Mouse (Mus musculus) intestine, embryonic 15.5 days (tissue): ENCODE measurements around the gene Scg3. TPM values are rescaled to one million over a fixed set of nuclear protein-coding genes. Genes with fewer than 3 reads are reported as not detected.
"Not testable (repeated sequence)": the region's sequence is repeated elsewhere in the genome, so short reads cannot be mapped to it uniquely, and the experiment has no call there.

Source experiments
- ATAC-seq: fragments of 200-750 bp; cut with Nextera tagmentation; 2 replicates; pipeline ENCODE4 v1.8.0; 2017; ENCODE audit warnings: moderate TSS enrichment, moderate library complexity
- H3K27ac ChIP-seq: fragments of 300-500 bp; sonication (generic); 2 replicates; pipeline ENCODE4 v1.5.1; 2015; ENCODE audit warnings: mild to moderate bottlenecking, inconsistent platforms
- H3K27me3 ChIP-seq: fragments of 300-500 bp; sonication (generic); replicated peaks from 2 replicates; pipeline ENCODE4 v1.6.1; 2015; ENCODE audit warnings: inconsistent platforms
- H3K36me3 ChIP-seq: fragments of 300-500 bp; sonication (generic); 2 replicates; pipeline ENCODE4 v1.6.1; 2015; ENCODE audit warnings: inconsistent platforms
- H3K4me1 ChIP-seq: fragments of 300-500 bp; sonication (generic); replicated peaks from 2 replicates; pipeline ENCODE4 v1.6.1; 2015; ENCODE audit warnings: inconsistent platforms
- H3K4me2 ChIP-seq: fragments of 300-500 bp; sonication (generic); replicated peaks from 2 replicates; pipeline ENCODE4 v1.6.1; 2015; ENCODE audit warnings: mild to moderate bottlenecking, inconsistent platforms
- H3K4me3 ChIP-seq: fragments of 300-500 bp; sonication (generic); replicated peaks from 2 replicates; pipeline ENCODE4 v1.5.1; 2015; ENCODE audit warnings: inconsistent platforms
- H3K9ac ChIP-seq: fragments of 300-500 bp; sonication (generic); 2 replicates; pipeline ENCODE4 v1.6.1; 2015; ENCODE audit warnings: inconsistent platforms
- H3K9me3 ChIP-seq: fragments of 300-500 bp; sonication (generic); 2 replicates; pipeline ENCODE4 v1.6.1; 2016; ENCODE audit warnings: inconsistent platforms
- WGBS: fragments of 180-500 bp; shearing (Covaris S2); methylation state at CpG from one replicate; pipeline ENCODE4 v1.1.7; 2015; 5-methylcytosine and 5-hydroxymethylcytosine counted together
- polyA plus RNA-seq: library from polyadenylated mRNA; unstranded; fragments of >200 nt; fragmentation: Nextera tagmentation; extraction: Ambion mirVana; gene quantifications from 2 replicates; pipeline ENCODE4 v1.2.1, GENCODE M21; 2015

Gene Scg3
- polyA plus RNA-seq, 1 experiment from 2014 or later = 9.5 TPM

DNA sequence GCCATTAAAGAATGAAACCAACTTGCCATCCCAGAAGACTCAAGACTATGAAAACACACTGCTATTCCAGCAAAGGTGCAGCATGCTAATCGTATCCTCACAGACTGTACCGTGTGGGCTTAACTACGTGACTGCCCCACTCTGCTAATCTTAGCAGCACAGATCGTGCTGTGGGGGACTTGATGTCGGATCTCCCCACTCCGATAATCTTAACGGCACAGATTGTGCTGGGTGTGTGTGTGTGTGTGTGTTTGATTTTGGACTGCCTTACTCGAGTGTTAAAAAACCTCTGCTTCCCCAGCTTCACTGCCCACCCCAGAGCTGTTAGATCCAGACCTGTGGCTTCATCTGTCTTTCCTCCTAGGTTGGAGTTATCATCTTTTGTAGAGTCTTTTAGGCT is 22.9 kb downstream of the Scg3 start:
- no peak for ATAC-seq
- Histone ChIP-seq H3K9me3 (no peaks in the 10 kb centered on the region), H3K9ac (no peak overlapping the region), H3K4me2 (no peak overlapping the region), H3K36me3 (no peaks in the 10 kb centered on the region), H3K4me3 (no peak overlapping the region), H3K4me1 (no peaks in the 10 kb centered on the region), H3K27me3 (no peaks in the 10 kb centered on the region), H3K27ac (no peak overlapping the region)
- WGBS = 90% methylated on average over 8 of the region's 8 CpGs

DNA sequence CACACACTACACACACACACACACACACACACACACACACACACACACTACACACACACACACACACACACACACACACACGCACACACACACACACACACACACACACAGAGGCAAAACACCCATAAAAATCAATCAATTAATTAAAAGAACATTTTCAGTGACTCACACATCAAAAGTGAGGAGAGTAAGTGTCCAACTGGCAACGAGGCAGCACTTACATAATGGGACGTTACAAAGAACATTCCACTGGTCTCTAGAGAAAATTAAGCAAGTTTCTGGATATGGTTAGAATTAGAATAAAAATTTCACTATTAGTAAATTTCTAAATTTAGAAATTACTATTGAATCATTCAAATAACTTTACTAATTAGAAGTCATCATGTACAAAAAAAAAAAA is 27.4 kb downstream of the Scg3 start:
- not testable (repeated sequence) for H3K9me3 ChIP-seq, H3K4me3 ChIP-seq, ATAC-seq, H3K36me3 ChIP-seq, H3K27me3 ChIP-seq, H3K4me2 ChIP-seq, H3K9ac ChIP-seq, H3K4me1 ChIP-seq, H3K27ac ChIP-seq
- WGBS = 77% methylated on average over 3 of the region's 3 CpGs

DNA sequence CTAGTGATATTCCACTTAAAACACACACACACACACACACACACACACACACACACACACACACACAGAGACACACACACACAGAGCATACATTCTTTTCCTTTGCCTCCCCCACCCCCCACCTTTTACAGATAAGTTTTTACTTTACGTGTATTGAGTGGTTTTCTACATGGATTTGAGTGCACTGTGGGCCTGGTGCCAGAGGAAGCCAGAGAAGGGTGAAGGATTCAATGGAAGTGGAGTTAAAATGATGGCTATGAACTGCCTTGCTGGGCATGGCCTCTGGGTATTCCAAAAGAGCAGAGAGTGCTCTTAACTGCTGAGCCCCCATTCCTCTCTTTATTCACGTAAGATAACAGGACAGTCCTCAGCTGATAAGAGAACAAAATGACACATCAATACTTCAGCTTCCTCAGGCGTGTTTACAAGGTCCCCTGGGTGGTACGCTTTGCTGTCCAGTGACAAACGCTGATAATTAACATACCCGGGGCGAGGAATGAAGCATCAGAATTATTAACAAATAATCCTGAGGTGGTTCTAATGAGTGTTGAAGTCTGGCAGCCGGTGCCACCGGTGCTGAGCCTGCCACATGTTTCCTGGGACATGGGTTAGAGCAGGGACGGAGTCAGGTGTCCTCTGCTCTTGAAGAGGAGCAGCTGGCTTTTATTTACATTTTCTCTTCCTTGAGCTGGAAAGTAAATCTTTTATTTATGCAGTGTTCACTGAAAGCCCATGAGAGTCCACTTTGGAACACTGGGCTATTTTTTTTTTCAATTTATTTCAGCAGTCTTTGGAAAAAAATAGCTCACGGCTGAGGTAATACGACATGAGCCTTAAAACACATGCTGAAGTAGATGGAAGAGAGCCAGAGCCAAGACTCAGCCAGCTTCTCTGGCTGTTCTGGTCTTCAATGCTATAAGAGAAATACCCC is 29.6 kb downstream of the Scg3 start:
- Histone ChIP-seq H3K36me3 (no peaks in the 10 kb centered on the region), H3K4me2 (no peak overlapping the region), H3K27me3 (no peaks in the 10 kb centered on the region), H3K4me3 (no peak overlapping the region), H3K9me3 (no peaks in the 10 kb centered on the region), H3K9ac (no peak overlapping the region), H3K27ac (no peak overlapping the region), H3K4me1 (peaks cover 6% of the 10 kb centered on the region; the same call in 1 of the 2 replicates)
- peak; percentile 61; the same call in 1 of the 2 replicates for ATAC-seq
- WGBS = 28% methylated on average over 12 of the region's 12 CpGs

DNA sequence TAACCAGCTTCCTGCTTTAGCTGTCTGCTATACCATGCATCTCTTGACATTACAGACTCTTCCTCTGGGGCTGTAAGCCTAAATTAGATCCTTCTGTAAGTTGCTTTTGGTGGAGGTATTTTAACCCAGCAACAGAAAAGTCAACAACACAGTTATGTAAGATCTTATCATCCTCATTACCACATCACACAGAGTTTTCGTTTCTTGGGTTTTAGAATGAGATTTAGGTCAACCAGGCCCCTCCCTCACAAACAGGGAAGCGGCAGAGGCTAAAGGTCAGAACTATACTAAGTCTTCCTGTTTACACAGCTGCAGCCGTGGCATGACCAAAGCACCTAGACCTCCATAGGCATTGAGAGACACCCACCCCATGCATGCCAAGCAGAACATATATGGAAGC is 38.5 kb downstream of the Scg3 start:
- no peak overlapping the region for H3K4me3 ChIP-seq
- H3K36me3 ChIP-seq = no peaks in the 10 kb centered on the region
- H3K9ac ChIP-seq = no peak overlapping the region
- no peak overlapping the region for H3K27ac ChIP-seq
- WGBS = 22% methylated on average over 3 of the region's 3 CpGs
- H3K4me2 ChIP-seq = no peak overlapping the region
- ATAC-seq = peak; percentile 39; the same call in 1 of the 2 replicates
- no peaks in the 10 kb centered on the region for H3K4me1 ChIP-seq
- no peaks in the 10 kb centered on the region for H3K9me3 ChIP-seq
- H3K27me3 ChIP-seq = no peaks in the 10 kb centered on the region

DNA sequence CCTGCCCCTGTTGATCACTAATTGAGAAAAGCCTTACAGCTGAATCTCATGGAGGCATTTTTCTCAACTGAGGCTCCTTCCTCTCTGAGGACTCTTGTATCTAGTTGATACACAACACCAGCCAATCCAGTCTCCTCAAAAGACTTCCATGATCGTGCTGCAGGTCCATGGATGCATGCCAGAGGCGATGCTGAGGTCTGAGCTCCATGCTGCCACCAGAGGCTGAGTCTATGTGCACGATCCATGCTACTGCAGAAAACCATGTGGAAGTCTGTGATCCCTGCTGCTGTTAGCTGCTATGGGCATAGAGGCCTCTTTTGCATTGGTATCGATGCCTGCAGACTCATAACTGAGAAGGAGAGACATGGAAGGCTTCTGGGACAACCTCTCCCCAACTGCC is 49.6 kb downstream of the Scg3 start:
- Histone ChIP-seq H3K27me3 (no peaks in the 10 kb centered on the region), H3K9ac (no peak overlapping the region), H3K4me2 (no peak overlapping the region), H3K4me3 (no peak overlapping the region), H3K27ac (no peak overlapping the region), H3K4me1 (no peaks in the 10 kb centered on the region; the same call in 1 of the 2 replicates), H3K36me3 (no peaks in the 10 kb centered on the region), H3K9me3 (no peaks in the 10 kb centered on the region)
- 89% methylated on average over 4 of the region's 4 CpGs for WGBS
- ATAC-seq = 0 out of 2 replicates have a peak, but pooled peaks have one; percentile 6

DNA sequence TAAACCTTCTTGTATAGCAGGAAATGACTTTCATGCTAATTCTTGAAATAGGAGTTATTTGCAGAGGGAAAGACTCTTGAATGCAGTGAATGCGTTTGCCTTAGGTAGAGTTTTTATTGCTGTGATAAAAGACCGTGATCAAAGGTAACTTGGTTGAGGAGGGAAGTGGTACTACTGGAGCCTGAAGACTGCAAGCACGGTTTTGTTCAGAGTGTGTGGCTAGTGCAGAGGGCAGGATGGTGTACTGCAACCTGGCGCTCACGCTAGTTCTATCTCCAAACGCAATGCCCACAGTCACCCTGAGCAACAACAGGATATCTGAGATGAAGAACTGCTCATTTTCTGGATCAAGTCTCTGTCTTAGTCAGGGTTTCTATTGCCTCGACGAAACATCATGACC is 50.3 kb downstream of the Scg3 start:
- Histone ChIP-seq H3K27me3 (no peaks in the 10 kb centered on the region), H3K9me3 (no peaks in the 10 kb centered on the region), H3K4me1 (no peaks in the 10 kb centered on the region; the same call in 1 of the 2 replicates), H3K4me3 (no peak overlapping the region), H3K36me3 (no peaks in the 10 kb centered on the region), H3K27ac (no peak overlapping the region), H3K9ac (no peak overlapping the region), H3K4me2 (no peak overlapping the region)
- WGBS = 72% methylated on average over 8 of the region's 8 CpGs
- peak; percentile 64 for ATAC-seq

DNA sequence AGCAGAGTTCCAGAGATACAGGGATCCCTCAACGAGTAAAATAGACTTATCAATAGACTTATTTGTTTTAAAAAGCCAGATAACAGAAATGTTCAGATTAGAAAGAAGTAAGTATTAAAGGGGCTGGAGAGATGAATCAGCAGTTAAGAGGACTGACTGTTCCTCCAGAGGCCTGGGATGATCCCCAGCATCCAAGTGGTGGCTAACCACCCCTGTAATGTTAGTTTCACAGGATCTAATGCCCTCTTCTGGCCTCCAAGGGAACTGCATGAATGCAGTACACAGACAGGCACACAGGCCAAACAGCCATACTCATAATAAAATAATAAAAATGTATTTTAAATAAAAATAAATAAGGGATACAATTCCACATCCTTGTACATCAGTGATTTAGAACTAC is 51.0 kb downstream of the Scg3 start:
- Histone ChIP-seq H3K4me3 (no peak overlapping the region), H3K27ac (no peak overlapping the region), H3K9me3 (no peaks in the 10 kb centered on the region), H3K4me1 (no peaks in the 10 kb centered on the region; the same call in 1 of the 2 replicates), H3K9ac (no peak overlapping the region), H3K36me3 (no peaks in the 10 kb centered on the region), H3K4me2 (no peak overlapping the region), H3K27me3 (no peaks in the 10 kb centered on the region)
- no peak for ATAC-seq
- 36% methylated on average over 1 of the region's 1 CpGs for WGBS

DNA sequence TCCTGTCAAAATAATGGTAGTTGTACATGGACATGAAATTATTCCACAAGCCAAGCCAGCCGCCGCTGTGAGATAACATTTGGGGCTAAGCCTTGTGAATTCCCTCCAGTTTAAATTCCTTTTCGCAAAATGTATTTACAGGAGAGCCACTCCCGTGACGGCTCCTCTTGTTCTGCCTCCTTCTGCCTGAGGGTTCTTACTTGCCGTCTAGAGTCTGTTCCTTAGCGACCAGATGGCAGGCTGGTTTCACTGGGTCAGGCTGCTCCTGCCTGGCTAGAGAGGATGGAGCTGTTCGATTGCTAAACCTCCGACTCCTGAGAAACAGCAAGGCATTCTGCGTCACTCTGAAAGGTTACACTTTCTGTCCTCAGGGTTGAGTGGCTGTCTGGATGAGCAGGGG is 51.7 kb downstream of the Scg3 start:
- Histone ChIP-seq H3K4me1 (no peaks in the 10 kb centered on the region; the same call in 1 of the 2 replicates), H3K4me3 (no peak overlapping the region), H3K4me2 (no peak overlapping the region), H3K36me3 (no peaks in the 10 kb centered on the region), H3K9ac (no peak overlapping the region), H3K27me3 (no peaks in the 10 kb centered on the region), H3K9me3 (no peaks in the 10 kb centered on the region), H3K27ac (no peak overlapping the region)
- 52% methylated on average over 10 of the region's 10 CpGs for WGBS
- no peak for ATAC-seq

DNA sequence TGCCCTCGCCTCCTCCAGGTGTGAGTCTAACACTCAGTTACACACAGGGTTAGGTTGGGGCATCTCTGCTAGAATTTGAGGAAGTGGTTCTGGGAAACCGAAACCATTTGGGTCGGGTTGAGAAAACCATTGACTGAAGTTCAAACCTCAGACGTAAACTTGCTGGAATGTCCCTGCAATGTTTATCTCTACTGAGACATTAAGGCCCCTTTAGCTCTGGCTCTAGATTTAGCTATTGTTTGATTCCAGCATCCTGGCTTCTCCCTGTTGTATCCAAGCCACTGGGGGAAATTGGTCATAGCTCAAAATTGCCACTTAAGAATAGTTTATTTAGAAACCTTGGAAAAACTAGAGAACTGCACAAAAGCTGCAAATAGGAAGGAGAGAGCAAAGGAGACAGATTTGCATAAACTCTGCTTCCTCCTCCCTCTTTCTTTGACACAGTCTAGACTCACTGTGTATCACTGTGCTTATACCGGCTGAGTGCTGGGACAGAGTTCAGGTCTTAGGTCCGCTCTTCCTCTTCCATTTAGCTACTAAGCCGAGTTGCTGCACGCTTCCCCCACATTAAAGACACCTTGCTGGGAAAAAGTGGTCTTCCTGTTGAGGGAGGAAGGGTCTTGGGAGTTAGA is 52.9 kb downstream of the Scg3 start:
- Histone ChIP-seq H3K27ac (0 out of 2 replicates have a peak overlapping the region, but pooled peaks have one; percentile 22), H3K4me1 (peaks cover 4% of the 10 kb centered on the region; the same call in 1 of the 2 replicates), H3K4me3 (no peak overlapping the region), H3K27me3 (no peaks in the 10 kb centered on the region), H3K9me3 (no peaks in the 10 kb centered on the region), H3K4me2 (no peak overlapping the region), H3K36me3 (no peaks in the 10 kb centered on the region), H3K9ac (no peak overlapping the region)
- no peak for ATAC-seq
- 70% methylated on average over 8 of the region's 8 CpGs for WGBS

DNA sequence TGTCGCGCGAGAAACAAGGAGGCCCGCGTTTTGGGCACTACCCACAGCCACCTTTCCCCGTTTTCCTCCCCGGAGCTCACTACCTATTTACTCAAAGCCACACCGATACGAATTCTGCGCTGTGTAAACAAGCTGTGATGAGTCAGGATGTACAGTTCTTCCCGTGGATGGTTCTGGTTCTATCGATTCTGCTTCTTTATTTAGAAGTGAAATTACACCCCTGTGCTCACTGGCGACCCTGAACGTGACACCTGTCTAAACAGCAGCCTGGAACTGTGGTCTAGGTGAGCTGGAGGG is 57.6 kb downstream of the Scg3 start:
- Histone ChIP-seq H3K27ac (peak overlapping the region; percentile 69), H3K4me1 (0 out of 2 replicates have a peak, but pooled peaks cover 7% of the 10 kb centered on the region), H3K27me3 (no peaks in the 10 kb centered on the region), H3K4me2 (peak overlapping the region; percentile 90), H3K9me3 (no peaks in the 10 kb centered on the region), H3K9ac (peak overlapping the region; percentile 82), H3K36me3 (no peaks in the 10 kb centered on the region), H3K4me3 (peak overlapping the region; percentile 69)
- 2% methylated on average over 14 of the region's 14 CpGs for WGBS
- no peak for ATAC-seq

DNA sequence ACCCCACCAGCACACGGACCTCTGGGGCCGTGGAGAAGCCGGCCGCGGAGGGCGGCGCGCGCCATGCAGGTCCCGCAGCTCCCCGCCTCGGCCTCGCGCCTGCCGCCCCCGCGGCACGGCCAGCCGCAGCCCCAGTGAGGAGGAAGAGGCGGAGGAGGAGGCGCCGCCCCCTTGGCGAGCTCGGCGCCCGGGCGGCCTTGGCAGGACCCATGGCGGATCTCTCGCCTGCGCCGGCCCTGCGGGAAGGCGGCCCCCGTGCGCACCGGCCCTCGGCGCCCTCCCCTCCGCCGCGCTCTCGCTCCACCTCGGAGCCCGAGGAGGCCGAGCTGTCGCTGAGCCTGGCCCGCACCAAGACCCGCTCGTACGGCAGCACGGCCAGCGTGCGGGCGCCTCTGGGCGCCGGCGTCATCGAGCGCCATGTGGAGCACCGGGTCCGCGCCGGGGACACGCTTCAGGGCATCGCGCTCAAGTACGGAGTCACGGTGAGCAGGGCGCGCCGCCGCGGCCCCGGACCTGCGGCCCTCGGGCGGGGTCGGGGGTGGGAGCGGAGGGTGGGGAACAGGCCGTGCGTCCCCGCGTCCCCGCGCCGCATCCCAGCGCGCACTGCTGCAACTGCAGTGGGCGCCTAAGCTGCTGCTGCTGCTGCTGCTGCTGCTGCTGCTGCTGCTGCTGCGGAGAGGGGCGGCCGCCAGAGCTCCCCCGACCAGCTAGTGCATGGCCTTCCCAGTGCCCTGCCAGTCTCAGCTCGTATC is 58.1 kb downstream of the Scg3 start, which contains the start of gene Lysmd2:
Gene Lysmd2, plus strand, starts transcription at position 186 of the 752 bp plus-strand sequence.
- H3K9me3 ChIP-seq = no peaks in the 10 kb centered on the region
- H3K4me2 ChIP-seq = peak within 1 kb of the TSS; percentile 90
- ATAC-seq = peak; percentile 95
- H3K4me1 ChIP-seq = 0 out of 2 replicates have a peak, but pooled peaks cover 7% of the 10 kb centered on the region
- H3K27me3 ChIP-seq = no peaks in the 10 kb centered on the region
- peak within 1 kb of the TSS; percentile 69 for H3K27ac ChIP-seq
- H3K4me3 ChIP-seq = peak within 1 kb of the TSS; percentile 69
- peak within 1 kb of the TSS; percentile 82 for H3K9ac ChIP-seq
- no peaks in the 10 kb centered on the region for H3K36me3 ChIP-seq
- WGBS = under 1% methylated on average over 93 of the region's 94 CpGs

DNA sequence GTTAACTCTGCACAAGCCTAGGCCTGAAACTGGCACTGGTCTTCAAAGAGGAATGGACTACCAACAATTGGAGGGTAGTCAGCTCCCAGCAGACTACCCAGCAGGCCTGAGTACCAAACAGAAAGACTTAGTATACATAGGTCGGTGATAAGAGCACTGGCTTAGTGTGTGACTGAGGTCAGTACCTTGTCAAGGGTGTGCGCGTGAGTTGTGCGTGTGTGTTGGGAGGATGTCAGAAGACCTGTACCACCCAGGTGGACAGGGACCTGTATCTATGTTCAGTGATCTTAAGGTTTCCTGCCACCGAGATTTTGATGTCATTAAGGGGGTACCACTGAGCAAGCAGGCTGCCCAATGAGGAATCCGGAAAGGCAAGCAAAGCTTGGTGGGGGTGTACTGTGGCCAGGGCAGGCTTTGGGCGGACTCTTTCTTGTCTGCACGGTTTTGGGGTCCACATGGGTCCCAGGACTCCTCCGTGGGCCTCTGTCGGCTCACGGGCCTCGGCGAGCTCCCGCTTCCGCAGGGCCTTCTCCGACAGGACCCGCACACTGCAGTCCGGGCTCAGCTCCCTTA is 58.8 kb downstream of the Scg3 start:
- 0 out of 2 replicates have a peak, but pooled peaks cover 7% of the 10 kb centered on the region for H3K4me1 ChIP-seq
- peak overlapping the region; percentile 69 for H3K4me3 ChIP-seq
- peak overlapping the region; percentile 90 for H3K4me2 ChIP-seq
- no peaks in the 10 kb centered on the region for H3K36me3 ChIP-seq
- no peaks in the 10 kb centered on the region for H3K9me3 ChIP-seq
- 16% methylated on average over 18 of the region's 18 CpGs for WGBS
- no peaks in the 10 kb centered on the region for H3K27me3 ChIP-seq
- peak overlapping the region; percentile 82 for H3K9ac ChIP-seq
- peak; percentile 34 for ATAC-seq
- H3K27ac ChIP-seq = peak overlapping the region; percentile 69
